Mouse (Mus musculus): Measurements from ENCODE around the gene Srrm4.

Gene Srrm4

DNA sequence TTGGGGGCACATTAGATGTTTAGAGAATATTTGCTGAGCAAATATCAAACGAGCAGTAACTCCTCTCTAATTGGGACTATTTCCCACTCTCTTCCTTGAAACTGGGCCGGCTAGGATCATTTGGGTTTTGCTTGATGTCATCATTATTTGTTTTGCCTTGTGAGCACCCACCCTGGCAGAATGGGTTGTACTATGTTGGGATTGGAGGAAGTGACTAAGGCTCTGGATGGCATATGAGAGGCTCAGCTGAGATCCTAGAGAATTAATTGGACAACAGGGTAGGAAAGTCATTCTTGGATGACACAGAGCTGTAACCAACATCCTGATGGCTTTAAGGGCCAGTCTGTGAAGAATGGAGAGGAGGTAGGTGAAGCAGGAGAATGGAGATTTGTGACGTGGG is 185.1 kb downstream of the Srrm4 start:
- no peak for DNase-seq (ENCODE audit: low spot score)

DNA sequence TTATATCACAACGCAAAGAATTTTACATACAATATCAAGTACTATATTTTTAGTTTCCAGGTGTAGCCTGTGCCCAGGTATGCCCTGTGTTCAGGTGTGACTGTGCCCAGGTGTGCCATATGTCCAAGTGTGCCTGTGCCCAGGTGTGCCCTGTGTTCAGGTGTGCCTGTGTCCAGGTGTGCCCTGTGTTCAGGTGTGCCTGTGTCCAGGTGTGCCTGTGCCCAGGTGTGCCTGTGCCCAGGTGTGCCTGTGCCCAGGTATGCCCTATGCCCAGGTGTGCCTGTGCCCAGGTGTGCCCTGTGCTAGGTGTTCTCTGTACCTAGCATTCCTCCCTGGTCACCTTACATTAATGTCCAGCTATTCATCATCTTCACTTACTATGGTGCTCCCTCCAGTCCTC is 185.7 kb downstream of the Srrm4 start:
- DNase-seq (ENCODE audit: low spot score), result no peak

DNA sequence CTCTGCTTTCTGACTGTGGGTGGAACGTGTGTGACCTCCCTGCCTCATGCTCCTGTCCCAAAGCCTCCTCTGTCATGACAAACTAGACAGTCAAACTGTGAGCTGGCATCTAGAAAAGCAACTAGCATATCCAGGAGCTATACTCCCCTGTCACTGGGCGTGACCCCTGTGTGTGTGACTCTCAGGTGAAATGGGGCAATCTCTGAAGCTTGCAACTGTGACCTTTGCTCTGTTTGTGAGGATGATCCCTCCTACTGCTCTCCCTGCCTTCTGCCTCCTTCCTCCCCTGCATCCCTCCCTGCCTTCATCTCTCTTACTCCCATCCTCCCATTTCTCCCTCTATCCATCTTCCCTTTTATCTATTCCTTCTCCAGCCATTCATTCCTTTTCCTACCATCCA is 187.6 kb downstream of the Srrm4 start:
- DNase-seq (ENCODE audit: low spot score), result no peak

DNA sequence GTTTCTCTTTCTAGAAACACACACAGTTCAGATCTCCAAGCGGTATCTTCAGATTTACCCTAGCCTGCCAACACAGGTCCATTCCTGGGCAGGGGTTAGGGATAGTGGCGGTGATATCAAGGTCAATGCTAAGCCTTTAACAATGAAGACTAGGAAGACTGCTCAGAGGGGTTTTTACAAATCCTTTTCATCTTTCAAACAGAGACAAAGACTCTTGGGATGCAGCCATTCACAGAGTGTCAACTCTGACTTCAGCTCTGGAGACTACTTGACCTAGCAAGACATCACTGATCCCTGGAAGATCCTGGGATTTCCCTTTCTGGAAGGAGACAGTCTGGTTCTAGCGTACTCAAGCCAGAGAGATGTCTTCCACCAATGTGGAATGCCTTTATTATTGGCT is 190.8 kb downstream of the Srrm4 start:
- DNase-seq (ENCODE audit: low spot score), result no peak

DNA sequence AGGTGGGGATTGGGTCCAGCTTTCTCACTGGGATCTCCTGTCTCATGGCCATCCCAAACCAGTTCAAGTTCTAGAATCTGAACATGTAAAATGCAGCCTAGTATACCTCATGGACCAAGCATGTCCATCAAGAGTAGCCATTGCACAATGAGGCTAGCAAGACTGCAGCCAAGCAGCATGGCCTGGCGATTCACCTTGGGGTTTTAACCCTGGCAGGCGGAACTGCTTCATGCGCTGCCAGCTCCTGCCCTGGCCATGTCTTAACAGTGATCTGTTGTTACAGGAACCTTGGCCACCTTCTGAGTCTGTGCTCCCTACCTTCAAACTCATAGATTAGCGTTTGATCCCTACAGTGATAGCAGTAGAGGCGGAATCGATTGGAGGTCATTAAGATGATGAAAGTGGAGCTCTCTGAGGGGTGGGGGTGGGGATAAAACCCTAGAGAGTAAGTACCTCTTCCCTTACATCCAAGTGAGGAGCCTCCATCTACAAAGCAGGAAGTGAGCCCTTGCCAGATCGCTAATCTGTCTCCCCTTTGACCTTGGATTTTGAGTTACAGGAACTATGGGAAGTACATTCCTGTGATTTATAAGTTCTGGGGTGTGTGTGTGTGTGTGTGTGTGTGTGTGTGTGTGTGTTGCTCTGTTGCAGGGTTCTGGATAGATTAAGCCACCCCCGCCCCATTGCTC is 191.4 kb downstream of the Srrm4 start:
- DNase-seq (ENCODE audit: low spot score), result no peak

- DNase-seq (ENCODE audit: low spot score), result no peak
Observed at GRCm38 (mm10) chr5:116396104-116396503, 195.5 kb downstream of the Srrm4 start.

GRCm38 (mm10) chr5:116392603-116393002 is 199.0 kb downstream of the Srrm4 start:
- no peak for DNase-seq (ENCODE audit: low spot score)

DNA sequence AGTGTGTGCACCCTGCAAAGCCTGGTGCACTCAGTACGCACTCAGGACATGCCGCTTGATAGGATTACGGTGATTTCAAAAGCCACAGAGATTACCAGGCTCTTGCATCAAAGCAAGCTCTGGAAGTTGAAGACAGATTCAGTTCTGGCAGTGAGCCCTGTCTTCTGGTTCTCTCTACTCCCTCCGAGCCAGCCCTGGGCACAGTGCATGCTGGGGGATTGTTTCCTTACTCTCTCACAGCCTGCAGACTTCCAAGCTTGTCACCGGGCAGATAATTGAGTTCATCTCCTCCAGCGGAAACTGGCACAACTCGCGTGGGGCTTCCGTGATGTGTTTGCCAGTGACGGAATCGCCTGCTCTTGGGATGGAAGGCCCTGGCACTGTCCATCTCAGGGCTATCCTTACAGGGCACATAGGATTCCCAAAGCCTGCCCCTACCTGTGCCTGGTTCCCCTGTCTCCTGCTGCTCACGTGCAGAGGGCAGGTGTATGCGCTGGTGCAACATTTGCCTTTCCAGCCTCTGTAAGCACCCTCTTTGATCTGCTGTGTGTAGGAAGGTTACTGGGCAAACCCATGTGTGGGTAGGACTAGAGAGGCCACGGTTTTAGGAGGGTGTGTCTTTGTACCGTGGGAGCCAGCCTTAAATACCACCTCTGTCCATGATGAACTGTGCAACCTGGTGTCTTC is 201.6 kb downstream of the Srrm4 start:
- no peak for DNase-seq (ENCODE audit: low spot score)

DNA sequence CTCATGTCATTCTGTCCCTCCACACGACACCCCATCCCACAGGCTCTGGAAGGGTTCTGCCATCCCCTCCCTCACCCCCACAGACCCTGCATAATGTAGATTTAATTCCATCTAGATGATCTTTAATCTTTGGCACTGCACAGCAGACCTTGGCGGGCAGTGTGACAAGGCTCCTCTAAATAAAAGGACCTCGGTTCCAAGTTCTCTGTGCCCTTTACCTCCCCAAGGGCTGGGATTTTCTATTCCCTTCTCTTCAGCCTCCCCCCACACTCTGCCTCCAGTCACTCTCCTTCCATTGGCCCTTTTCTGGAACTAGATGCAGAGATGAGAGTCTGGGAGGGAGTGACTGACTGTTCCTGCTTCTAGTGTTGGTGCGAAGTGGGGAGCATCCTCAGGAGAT is 202.3 kb downstream of the Srrm4 start:
- no peak for DNase-seq (ENCODE audit: low spot score)

Measured in ovary, postnatal 10 days (tissue).